Mouse (Mus musculus) forebrain, embryonic 14.5 days (tissue): ENCODE data around the gene Irs3. TPM values are rescaled to one million over a fixed set of nuclear protein-coding genes. Genes with fewer than 3 reads are reported as not detected.
"Not testable (repeated sequence)": the region's sequence is repeated elsewhere in the genome, so short reads cannot be mapped to it uniquely, and the experiment has no call there.

Source experiments
- ATAC-seq: fragments of 200-750 bp; cut with Nextera tagmentation; 2 replicates; pipeline ENCODE4 v1.8.0; 2017; ENCODE audit warnings: mild to moderate bottlenecking, moderate library complexity
- DNase-seq: peaks from one replicate; pipeline ENCODE4 v3.0.0-alpha.2; 2015; ENCODE audit warnings: low spot score
- H3K27ac ChIP-seq: fragments of 300-500 bp; sonication (generic); 2 replicates; pipeline ENCODE4 v1.5.1; 2014; ENCODE audit warnings: low read depth, mild to moderate bottlenecking, control low read depth, low read length, moderate library complexity
- H3K27me3 ChIP-seq: fragments of 300-500 bp; sonication (generic); replicated peaks from 2 replicates; pipeline ENCODE4 v1.6.1; 2014; ENCODE audit warnings: low read length, control low read depth, mixed read lengths; ENCODE audit not compliant: control insufficient read depth, insufficient read depth
- H3K36me3 ChIP-seq: fragments of 300-500 bp; sonication (generic); 2 replicates; pipeline ENCODE4 v1.6.1; 2014; ENCODE audit warnings: low read length, control low read depth; ENCODE audit not compliant: control insufficient read depth, insufficient read depth
- H3K4me1 ChIP-seq: fragments of 300-500 bp; sonication (generic); 2 replicates; pipeline ENCODE4 v1.6.1; 2014; ENCODE audit warnings: antibody characterized with exemption, low read length, control low read depth; ENCODE audit not compliant: control insufficient read depth, insufficient read depth
- H3K4me2 ChIP-seq: fragments of 300-500 bp; sonication (generic); 2 replicates; pipeline ENCODE4 v1.6.1; 2014; ENCODE audit warnings: mild to moderate bottlenecking, control low read depth, low read length
- H3K4me3 ChIP-seq: fragments of 300-500 bp; sonication (generic); 2 replicates; pipeline ENCODE4 v1.5.1; 2014; ENCODE audit warnings: low read depth, low read length, control low read depth
- H3K9ac ChIP-seq: fragments of 300-500 bp; sonication (generic); 2 replicates; pipeline ENCODE4 v1.6.1; 2014; ENCODE audit warnings: mild to moderate bottlenecking, low read length, control low read depth, moderate library complexity
- H3K9me3 ChIP-seq: fragments of 300-500 bp; sonication (generic); replicated peaks from 2 replicates; pipeline ENCODE4 v1.6.1; 2016; ENCODE audit warnings: low read length, control low read depth, mixed read lengths; ENCODE audit not compliant: control insufficient read depth
- WGBS: fragments of 180-500 bp; shearing (Covaris S2); extraction: QIAGEN DNeasy Blood & Tissue Kit; methylation state at CpG from one replicate; pipeline ENCODE4 v1.1.7; 2014; 5-methylcytosine and 5-hydroxymethylcytosine counted together
- polyA plus RNA-seq: library from polyadenylated mRNA; unstranded; fragments of >200 nt; fragmentation: Nextera tagmentation; extraction: Ambion mirVana; gene quantifications from 2 replicates; pipeline ENCODE4 v1.2.1, GENCODE M21; 2014

Irs3 gene
- polyA plus RNA-seq, 1 experiment from 2014 or later, result not detected

DNA sequence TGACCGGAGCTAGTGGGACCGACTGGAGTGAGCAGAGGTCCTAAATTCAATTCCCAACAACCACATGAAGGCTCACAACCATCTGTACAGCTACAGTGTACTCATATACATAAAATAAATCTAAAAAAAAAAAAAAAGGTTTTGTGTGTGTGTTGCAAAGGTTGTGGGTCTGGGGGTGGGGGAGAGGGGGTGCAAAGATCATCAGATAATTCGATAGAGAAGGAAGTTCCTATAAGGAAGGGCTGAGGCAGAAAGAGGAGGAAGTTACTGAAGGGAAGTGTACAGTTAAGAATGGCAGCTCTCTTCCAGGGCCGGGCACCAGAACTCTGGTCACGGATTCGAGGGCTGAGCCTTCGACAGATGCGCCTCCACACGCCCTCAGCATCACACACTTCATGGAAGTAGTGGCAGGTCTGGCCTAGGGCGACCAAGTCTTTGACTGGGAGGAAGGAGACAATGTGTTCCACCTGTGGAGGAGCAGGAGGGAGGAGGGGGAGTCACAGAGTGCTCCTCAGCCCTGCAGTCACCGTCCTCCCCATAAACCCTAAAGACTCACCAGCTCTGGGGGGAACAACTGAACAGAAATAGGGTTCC is 21.5 kb downstream of the Irs3 start:
- ATAC-seq (no peak), DNase-seq (no peak)
- H3K4me3 ChIP-seq, result no peak overlapping the region
- H3K4me2 ChIP-seq, result no peak overlapping the region
- no peaks in the 10 kb centered on the region for H3K36me3 ChIP-seq
- no peaks in the 10 kb centered on the region for H3K27me3 ChIP-seq
- no peaks in the 10 kb centered on the region for H3K9me3 ChIP-seq
- no peak overlapping the region for H3K27ac ChIP-seq
- 0 out of 2 replicates have a peak, but pooled peaks cover 4% of the 10 kb centered on the region for H3K4me1 ChIP-seq
- 84% methylated on average over 11 of the region's 11 CpGs for WGBS
- no peak overlapping the region for H3K9ac ChIP-seq

DNA sequence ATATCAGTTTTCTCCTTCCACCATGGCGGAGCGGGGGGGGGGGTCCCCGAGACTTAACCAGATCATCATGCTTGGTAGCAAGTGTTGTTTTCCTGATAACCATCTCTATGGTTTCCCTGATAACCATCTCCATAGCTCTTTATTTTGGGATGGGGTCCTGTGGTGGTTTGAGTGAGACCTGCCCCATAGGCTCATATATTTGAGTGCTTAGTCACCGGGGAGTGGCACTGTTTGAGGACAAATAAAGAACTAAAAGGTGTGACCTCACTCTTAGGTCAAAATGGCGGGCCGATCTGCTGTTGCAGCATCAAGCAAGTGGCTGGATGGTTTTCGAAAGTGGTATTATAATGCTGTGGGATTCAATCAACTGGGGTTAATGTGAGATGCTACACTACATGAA is 30.2 kb downstream of the Irs3 start:
- H3K27ac ChIP-seq, result no peak overlapping the region
- ATAC-seq, result no peak
- 92% methylated on average over 7 of the region's 7 CpGs for WGBS
- H3K27me3 ChIP-seq, result no peaks in the 10 kb centered on the region
- no peak overlapping the region for H3K4me2 ChIP-seq
- DNase-seq, result no peak
- H3K9ac ChIP-seq, result no peak overlapping the region
- H3K4me1 ChIP-seq, result no peaks in the 10 kb centered on the region
- no peak overlapping the region for H3K4me3 ChIP-seq
- H3K36me3 ChIP-seq, result no peaks in the 10 kb centered on the region
- no peaks in the 10 kb centered on the region for H3K9me3 ChIP-seq

DNA sequence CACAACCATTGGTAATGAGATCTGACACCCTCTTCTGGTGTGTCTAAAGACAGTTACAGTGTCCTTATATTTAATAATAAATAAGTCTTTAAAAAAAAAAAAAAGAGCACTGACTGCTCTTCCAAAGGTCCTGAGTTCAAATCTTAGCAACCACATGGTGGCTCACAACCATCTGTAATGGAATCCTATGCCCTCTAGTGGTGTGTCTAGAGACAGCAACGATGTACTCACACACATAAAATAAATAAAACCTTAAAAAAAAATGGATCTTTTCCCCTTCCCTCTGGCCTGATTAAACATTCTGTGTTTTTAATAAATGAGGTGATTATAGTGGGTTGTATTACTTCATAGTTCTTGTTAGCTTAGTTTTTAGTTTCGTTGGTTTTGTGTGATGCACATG is 30.6 kb downstream of the Irs3 start:
- not testable (repeated sequence) for ATAC-seq, H3K4me3 ChIP-seq, H3K9me3 ChIP-seq, H3K36me3 ChIP-seq, H3K27ac ChIP-seq, H3K27me3 ChIP-seq, H3K9ac ChIP-seq, H3K4me1 ChIP-seq, H3K4me2 ChIP-seq, DNase-seq
- WGBS, result 94% methylated on average over 2 of the region's 2 CpGs

DNA sequence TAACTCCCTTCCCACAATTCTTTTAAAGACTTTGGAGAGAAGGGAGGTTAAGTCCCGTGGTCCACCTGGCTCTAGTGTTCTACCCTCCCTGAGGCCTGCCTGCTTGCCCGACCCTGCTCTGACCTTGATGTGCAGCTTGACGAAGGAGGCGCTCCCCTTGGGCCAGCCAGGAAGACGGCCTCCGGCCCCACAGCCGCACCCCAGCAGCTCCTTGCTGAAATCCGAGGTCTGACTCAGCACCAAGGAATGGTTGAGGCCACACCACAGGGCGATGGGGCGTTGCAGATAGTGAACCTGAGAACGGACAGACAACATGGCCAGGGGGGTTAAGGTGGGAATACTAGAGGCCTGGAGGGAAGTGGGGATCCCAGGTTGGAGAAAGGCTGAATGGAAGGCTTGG is 32.0 kb downstream of the Irs3 start, which contains the start of gene Pcolce:
Gene Pcolce, minus strand, starts transcription at position 235 of the 400 bp plus-strand sequence.
- no peak for ATAC-seq
- Histone ChIP-seq H3K4me1 (no peaks in the 10 kb centered on the region), H3K4me2 (no peak within 1 kb of the TSS), H3K9me3 (no peaks in the 10 kb centered on the region), H3K27me3 (0 out of 2 replicates have a peak, but pooled peaks cover under 1% of the 10 kb centered on the region), H3K4me3 (no peak within 1 kb of the TSS), H3K9ac (no peak within 1 kb of the TSS), H3K27ac (no peak within 1 kb of the TSS), H3K36me3 (no peaks in the 10 kb centered on the region)
- DNase-seq, result no peak
- 74% methylated on average over 11 of the region's 11 CpGs for WGBS

DNA sequence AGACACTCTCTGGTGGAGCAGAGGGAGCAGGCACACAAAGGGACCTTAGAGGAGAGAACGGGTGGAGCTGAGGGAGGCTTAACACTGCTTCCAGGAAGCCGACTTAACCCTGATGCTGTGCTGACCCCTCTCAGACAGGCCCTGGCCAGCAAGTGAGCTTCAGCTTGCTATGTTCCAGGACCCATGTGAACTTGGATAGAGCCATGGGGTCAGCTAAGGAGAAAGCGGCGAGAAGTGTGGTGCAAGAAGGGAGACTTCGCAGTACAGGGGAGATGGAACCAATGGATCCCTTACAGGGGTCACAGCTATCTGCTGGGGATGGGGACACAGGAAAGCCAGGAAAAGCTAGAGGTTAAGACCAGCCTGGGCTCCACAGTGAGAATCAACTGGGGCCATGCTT is 32.4 kb downstream of the Irs3 start:
- Histone ChIP-seq H3K36me3 (no peaks in the 10 kb centered on the region), H3K4me3 (no peak overlapping the region), H3K9ac (no peak overlapping the region), H3K27me3 (0 out of 2 replicates have a peak, but pooled peaks cover 3% of the 10 kb centered on the region), H3K27ac (no peak overlapping the region), H3K9me3 (no peaks in the 10 kb centered on the region), H3K4me2 (no peak overlapping the region), H3K4me1 (no peaks in the 10 kb centered on the region)
- DNase-seq (no peak), ATAC-seq (no peak)
- 64% methylated on average over 5 of the region's 5 CpGs for WGBS

DNA sequence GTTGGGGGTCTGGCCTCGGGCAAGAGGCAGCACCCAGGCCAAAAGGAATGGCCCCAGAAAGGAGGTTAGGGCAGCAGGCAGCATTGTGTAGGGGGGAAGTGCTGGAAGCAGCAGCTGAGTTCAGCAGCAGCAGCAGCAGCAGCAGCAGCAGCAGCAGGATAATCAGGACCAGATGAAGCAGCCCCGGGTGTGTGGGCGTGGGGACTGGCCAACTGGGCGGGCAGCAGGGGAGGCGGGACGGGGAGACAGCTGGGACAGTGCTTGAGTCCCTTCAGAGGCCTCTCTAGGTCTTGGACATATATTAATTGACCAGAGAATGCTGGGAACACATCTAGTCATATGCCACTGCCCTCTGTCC is 34.3 kb downstream of the Irs3 start:
- no peak for ATAC-seq
- no peak for DNase-seq
- 51% methylated on average over 6 of the region's 6 CpGs for WGBS
- Histone ChIP-seq H3K9ac (no peak overlapping the region), H3K27me3 (0 out of 2 replicates have a peak, but pooled peaks cover 3% of the 10 kb centered on the region), H3K4me3 (no peak overlapping the region), H3K27ac (no peak overlapping the region; the same call in 1 of the 2 replicates), H3K36me3 (no peaks in the 10 kb centered on the region), H3K4me1 (no peaks in the 10 kb centered on the region), H3K4me2 (no peak overlapping the region), H3K9me3 (no peaks in the 10 kb centered on the region)

DNA sequence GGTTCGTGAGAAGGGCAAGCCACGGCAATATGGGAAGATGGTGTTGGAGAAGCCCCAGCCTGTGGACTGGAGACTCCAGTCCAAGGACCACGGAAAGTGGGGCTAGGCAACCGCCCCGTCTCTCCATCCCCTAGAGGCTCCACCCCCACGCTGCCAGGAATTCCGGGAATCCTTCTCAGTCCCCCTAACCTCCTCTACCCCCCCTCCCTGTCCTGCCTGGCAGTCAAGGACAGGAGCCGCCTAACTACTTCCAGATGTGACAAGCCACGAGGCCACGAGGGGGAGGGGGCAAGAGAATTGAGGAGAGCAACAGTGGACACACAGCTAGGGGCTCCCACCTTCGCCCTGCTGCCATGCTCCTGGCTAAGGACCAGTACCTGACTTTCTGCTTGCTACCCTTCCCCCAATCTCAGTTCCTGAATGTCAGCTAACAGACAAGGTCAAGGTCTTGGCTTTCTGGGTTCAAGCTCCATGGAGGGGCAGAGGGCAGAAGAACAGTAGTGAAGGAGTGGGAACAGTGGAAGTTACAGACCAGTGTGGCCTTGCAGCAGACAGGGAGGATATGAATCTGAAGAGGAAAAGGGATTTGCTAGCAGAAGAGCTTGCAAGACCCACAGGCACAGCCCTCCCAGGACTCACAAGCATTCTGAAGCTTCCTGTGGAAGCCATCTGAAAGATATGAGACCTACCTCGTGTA is 34.8 kb downstream of the Irs3 start:
- WGBS, result 13% methylated on average over 12 of the region's 12 CpGs
- H3K4me2 ChIP-seq, result no peak overlapping the region; the same call in 1 of the 2 replicates
- no peaks in the 10 kb centered on the region for H3K36me3 ChIP-seq
- DNase-seq (no peak), ATAC-seq (no peak)
- no peaks in the 10 kb centered on the region for H3K4me1 ChIP-seq
- H3K9me3 ChIP-seq, result no peaks in the 10 kb centered on the region
- no peak overlapping the region for H3K4me3 ChIP-seq
- H3K27ac ChIP-seq, result no peak overlapping the region; the same call in 1 of the 2 replicates
- no peak overlapping the region for H3K9ac ChIP-seq
- 0 out of 2 replicates have a peak, but pooled peaks cover 3% of the 10 kb centered on the region for H3K27me3 ChIP-seq

DNA sequence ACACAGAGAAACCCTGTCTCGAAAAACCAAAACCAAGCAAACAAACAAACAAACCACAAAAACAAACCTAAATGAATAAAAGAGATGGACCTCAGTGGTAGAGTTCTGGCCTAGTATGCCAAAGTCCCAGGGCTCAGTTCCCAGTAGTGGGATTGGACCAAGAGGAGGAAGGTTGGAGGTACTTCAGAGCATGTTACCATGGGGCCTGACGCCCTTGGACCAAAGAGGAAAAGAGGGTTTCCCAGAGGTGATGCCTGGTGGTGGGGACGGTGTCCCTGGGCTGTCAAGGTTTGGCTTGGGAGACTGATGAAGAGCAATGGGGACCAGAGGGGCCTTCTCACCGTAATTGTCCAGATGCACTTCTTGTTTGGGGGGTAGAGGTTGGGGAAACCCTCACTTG is 35.5 kb downstream of the Irs3 start:
- DNase-seq, result no peak
- Histone ChIP-seq H3K27ac (no peak overlapping the region), H3K4me3 (no peak overlapping the region), H3K36me3 (no peaks in the 10 kb centered on the region), H3K9me3 (no peaks in the 10 kb centered on the region), H3K27me3 (0 out of 2 replicates have a peak, but pooled peaks cover 3% of the 10 kb centered on the region), H3K4me1 (no peaks in the 10 kb centered on the region), H3K4me2 (no peak overlapping the region; the same call in 1 of the 2 replicates), H3K9ac (no peak overlapping the region)
- WGBS, result 77% methylated on average over 4 of the region's 4 CpGs
- ATAC-seq, result no peak

DNA sequence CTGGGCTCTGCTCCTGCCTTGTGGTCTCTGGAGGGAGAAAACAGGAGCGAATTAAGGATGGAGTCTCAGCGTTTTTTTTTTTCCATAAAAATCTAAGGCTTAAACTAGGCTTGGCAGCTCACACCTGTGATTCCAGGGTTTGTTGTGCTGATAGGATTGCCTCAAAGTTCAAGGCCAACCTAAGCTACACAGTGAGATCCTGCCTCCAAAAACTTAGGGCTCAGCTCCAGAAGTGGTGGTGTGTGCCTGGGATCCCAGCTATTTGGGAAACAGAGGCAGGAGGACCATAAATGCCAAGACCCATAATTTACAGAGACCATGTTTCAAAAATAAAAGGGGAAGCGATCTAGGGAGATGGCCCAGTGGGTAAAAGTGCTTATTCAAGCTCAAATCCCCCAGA is 36.2 kb downstream of the Irs3 start:
- Histone ChIP-seq H3K27me3 (0 out of 2 replicates have a peak, but pooled peaks cover 3% of the 10 kb centered on the region), H3K36me3 (no peaks in the 10 kb centered on the region), H3K9me3 (no peaks in the 10 kb centered on the region), H3K4me3 (no peak overlapping the region), H3K9ac (no peak overlapping the region), H3K4me2 (no peak overlapping the region), H3K27ac (no peak overlapping the region), H3K4me1 (no peaks in the 10 kb centered on the region)
- DNase-seq (no peak), ATAC-seq (no peak)
- WGBS, result 56% methylated on average over 3 of the region's 3 CpGs
